Comparison of ENCODE assay signal across 19 mouse cellular contexts in the genomic region with DNA sequence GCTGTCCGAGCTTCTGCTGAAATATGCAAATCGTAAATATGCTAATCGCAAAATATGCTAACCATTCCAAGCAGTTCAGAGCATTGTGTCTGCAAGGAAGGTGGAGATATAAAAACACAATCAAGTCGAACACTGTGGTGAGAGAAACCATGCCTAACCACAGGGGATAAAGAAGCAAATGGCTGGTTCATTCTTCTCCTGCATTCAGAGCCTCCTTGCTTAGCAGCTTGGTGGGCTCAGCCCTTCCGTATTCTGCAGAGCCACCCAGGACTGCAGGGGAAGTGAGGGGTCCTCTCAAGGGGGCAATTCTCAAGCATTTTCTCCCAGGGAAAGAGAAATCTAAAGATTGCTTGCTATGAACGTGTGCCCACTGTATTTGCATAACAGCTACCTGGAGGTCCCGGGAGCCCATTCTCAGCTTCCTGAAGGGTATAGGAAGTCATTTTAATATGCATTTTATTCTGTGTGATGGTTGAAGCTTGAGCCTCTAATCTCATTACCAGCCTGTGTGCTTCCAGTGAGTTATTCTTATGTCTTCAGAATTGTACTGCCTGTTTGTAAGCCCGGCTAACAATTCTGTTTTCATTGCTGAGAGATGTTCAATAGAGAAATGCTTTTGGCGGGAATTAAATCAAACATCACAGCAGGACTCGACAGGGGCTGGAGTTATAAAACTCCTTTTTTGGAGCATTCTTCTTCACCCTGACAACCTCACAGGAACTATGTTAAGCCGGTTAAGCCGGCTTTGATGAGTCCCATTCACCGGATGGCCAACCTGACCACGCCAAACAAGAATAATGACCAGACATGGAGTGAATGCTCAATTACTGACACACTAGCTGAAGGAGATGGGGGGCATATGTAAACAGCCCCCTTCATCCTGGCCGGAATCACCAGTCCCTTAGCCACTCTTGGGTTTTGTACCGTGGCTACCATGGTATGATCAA. TPM values are rescaled to one million over a fixed set of nuclear protein-coding genes. Genes with fewer than 3 reads are reported as not detected.
DNase-seq lines count a peak whose midpoint lies in the region; ATAC-seq and TF ChIP-seq lines count a peak whose summit lies in the region.
"Had no signal": no experiment of that assay in that cellular context is flagged by ENCODE, and none has a peak within 500 bp of the region (broad histone marks: within the 10 kb centered on the region; RNA-seq: fewer than 3 reads in every experiment).

No protein-coding gene starts in this region.

- intact Hi-C loops in heart, postnatal 14 days (cut with DNase I): no loop called here

- peaks cover 6% of the 10 kb centered on the region for H3K4me1 ChIP-seq in forebrain, embryonic 16.5 days (replicated peaks; ENCODE audit: control insufficient read depth, insufficient read depth, low read length)
- H3K4me1 ChIP-seq in midbrain, embryonic 11.5 days (ENCODE audit: control insufficient read depth, insufficient read depth, low read length): peaks cover 16% of the 10 kb centered on the region
- peaks cover 16% of the 10 kb centered on the region for H3K4me1 ChIP-seq in neural tube, embryonic 15.5 days
- no peaks in the 10 kb centered on the region for H3K4me1 ChIP-seq in liver, embryonic 11.5 days (replicated peaks; ENCODE audit: control insufficient read depth, insufficient read depth, low read length)
- no peaks in the 10 kb centered on the region for H3K4me1 ChIP-seq in cerebellum, adult 2 months (ENCODE audit: control insufficient read depth, insufficient read depth, low read length)
- H3K4me1 ChIP-seq in heart, embryonic 11.5 days (ENCODE audit: control insufficient read depth, insufficient read depth, low read length): no peaks in the 10 kb centered on the region
- H3K4me1 ChIP-seq: embryonic facial prominence, embryonic 12.5 days; megakaryocyte, embryonic 14.5 days had no signal

- H3K27ac ChIP-seq in forebrain, embryonic 16.5 days (ENCODE audit: low read length): no peak overlapping the region
- H3K27ac ChIP-seq in midbrain, embryonic 11.5 days (ENCODE audit: low read depth, low read length): peak overlapping the region; percentile 54; the same call in 1 of the 2 replicates
- peak overlapping the region; percentile 60 for H3K27ac ChIP-seq in neural tube, embryonic 15.5 days (replicated peaks)
- H3K27ac ChIP-seq in liver, embryonic 11.5 days (ENCODE audit: low read depth, low read length): no peak overlapping the region
- H3K27ac ChIP-seq in cerebellum, adult 2 months (ENCODE audit: insufficient read depth, low read length): no peak overlapping the region
- no peak overlapping the region for H3K27ac ChIP-seq in heart, embryonic 11.5 days (ENCODE audit: low read depth, low read length)
- H3K27ac ChIP-seq: embryonic facial prominence, embryonic 12.5 days; gastrocnemius, adult 2 months; lung, embryonic 15.5 days had no signal

- H3K4me3 ChIP-seq in forebrain, embryonic 16.5 days (replicated peaks; ENCODE audit: low read length): no peak overlapping the region
- no peak overlapping the region for H3K4me3 ChIP-seq in midbrain, embryonic 11.5 days (ENCODE audit: low read depth, low read length)
- H3K4me3 ChIP-seq in neural tube, embryonic 15.5 days (replicated peaks): no peak overlapping the region
- no peak overlapping the region for H3K4me3 ChIP-seq in liver, embryonic 11.5 days (ENCODE audit: low read depth, low read length)
- H3K4me3 ChIP-seq in cerebellum, adult 2 months (replicated peaks; ENCODE audit: insufficient read depth, low read depth, low read length): no peak overlapping the region
- no peak overlapping the region for H3K4me3 ChIP-seq in heart, embryonic 11.5 days (ENCODE audit: low read depth, low read length)
- H3K4me3 ChIP-seq: embryonic facial prominence, embryonic 12.5 days; gastrocnemius, adult 2 months; lung, embryonic 15.5 days; megakaryocyte, embryonic 14.5 days had no signal

- no peaks in the 10 kb centered on the region for H3K9me3 ChIP-seq in forebrain, embryonic 16.5 days (ENCODE audit: control insufficient read depth, low read length)
- H3K9me3 ChIP-seq in midbrain, embryonic 11.5 days (ENCODE audit: control insufficient read depth, low read length): peaks cover 2% of the 10 kb centered on the region; the same call in 1 of the 2 replicates
- H3K9me3 ChIP-seq in neural tube, embryonic 15.5 days (replicated peaks): no peaks in the 10 kb centered on the region
- 0 out of 2 replicates have a peak, but pooled peaks cover 2% of the 10 kb centered on the region for H3K9me3 ChIP-seq in liver, embryonic 11.5 days (ENCODE audit: control insufficient read depth, low read length)
- peaks cover 4% of the 10 kb centered on the region; the same call in 1 of the 2 replicates for H3K9me3 ChIP-seq in heart, embryonic 11.5 days (replicated peaks; ENCODE audit: control insufficient read depth, low read length)
- H3K9me3 ChIP-seq: embryonic facial prominence, embryonic 12.5 days; lung, embryonic 15.5 days had no signal

- peak; percentile 57 for ATAC-seq in forebrain, embryonic 16.5 days
- ATAC-seq in midbrain, embryonic 11.5 days (ENCODE audit: low FRiP score): peak; percentile 81
- ATAC-seq in neural tube, embryonic 15.5 days (ENCODE audit: low FRiP score): peak; percentile 76
- no peak for ATAC-seq in liver, embryonic 11.5 days (replicated peaks; ENCODE audit: low FRiP score)
- ATAC-seq in heart, embryonic 11.5 days (replicated peaks; ENCODE audit: insufficient number of reproducible peaks, low FRiP score, low TSS enrichment): no peak
- ATAC-seq: intestine, postnatal 0 days had no signal

- TF ChIP-seq CTCF in cerebellum, adult 2 months (IDR thresholded peaks at IDR 0.05; ENCODE audit: borderline replicate concordance, insufficient read depth, low read depth, low read length): no peak

- 0 out of 2 replicates have a peak overlapping the region, but pooled peaks have one; percentile 3 for H3K4me2 ChIP-seq in forebrain, embryonic 16.5 days (ENCODE audit: low read length)
- H3K4me2 ChIP-seq in midbrain, embryonic 11.5 days: peak overlapping the region; percentile 19
- H3K4me2 ChIP-seq in neural tube, embryonic 15.5 days: peak overlapping the region; percentile 35
- H3K4me2 ChIP-seq in liver, embryonic 11.5 days: no peak overlapping the region
- H3K4me2 ChIP-seq in heart, embryonic 11.5 days: no peak overlapping the region
- H3K4me2 ChIP-seq: embryonic facial prominence, embryonic 12.5 days; lung, embryonic 15.5 days had no signal

- no peaks in the 10 kb centered on the region for H3K27me3 ChIP-seq in forebrain, embryonic 16.5 days (replicated peaks; ENCODE audit: control insufficient read depth, insufficient read depth, low read length)
- H3K27me3 ChIP-seq in midbrain, embryonic 11.5 days (ENCODE audit: control insufficient read depth, insufficient read depth, low read length): peaks cover 2% of the 10 kb centered on the region; the same call in 1 of the 2 replicates
- H3K27me3 ChIP-seq in neural tube, embryonic 15.5 days (replicated peaks): no peaks in the 10 kb centered on the region
- no peaks in the 10 kb centered on the region for H3K27me3 ChIP-seq in liver, embryonic 11.5 days (replicated peaks; ENCODE audit: control insufficient read depth, insufficient read depth, low read length)
- H3K27me3 ChIP-seq in cerebellum, adult 2 months (ENCODE audit: control insufficient read depth, insufficient read depth, low read length): no peaks in the 10 kb centered on the region
- H3K27me3 ChIP-seq in heart, embryonic 11.5 days (ENCODE audit: control insufficient read depth, insufficient read depth, low read length): no peaks in the 10 kb centered on the region
- H3K27me3 ChIP-seq: embryonic facial prominence, embryonic 12.5 days; lung, embryonic 15.5 days had no signal

- H3K36me3 ChIP-seq in forebrain, embryonic 16.5 days (ENCODE audit: control insufficient read depth, insufficient read depth): no peaks in the 10 kb centered on the region
- H3K36me3 ChIP-seq in midbrain, embryonic 11.5 days (ENCODE audit: control insufficient read depth, insufficient read depth, low read length): no peaks in the 10 kb centered on the region
- H3K36me3 ChIP-seq in neural tube, embryonic 15.5 days: no peaks in the 10 kb centered on the region
- no peaks in the 10 kb centered on the region for H3K36me3 ChIP-seq in liver, embryonic 11.5 days (ENCODE audit: control insufficient read depth, insufficient read depth, low read length)
- H3K36me3 ChIP-seq in heart, embryonic 11.5 days (ENCODE audit: control insufficient read depth, insufficient read depth, low read length): no peaks in the 10 kb centered on the region
- H3K36me3 ChIP-seq: embryonic facial prominence, embryonic 12.5 days; lung, embryonic 15.5 days had no signal

- peak; percentile 75 for DNase-seq in heart, adult 11 months
- no peak for DNase-seq in heart, postnatal 14 days
- DNase-seq in midbrain, embryonic 11.5 days (ENCODE audit: low spot score, missing footprints): peak; percentile 93
- no peak for DNase-seq in liver, embryonic 11.5 days (ENCODE audit: low spot score)
- DNase-seq in cerebellum, adult 2 months: no peak
- DNase-seq: adrenal gland, postnatal 36 days; cerebellum, postnatal 10 days; gastrocnemius, adult 2 months; heart, postnatal 10 days; kidney, postnatal 14 days; layer of hippocampus, adult 9-11 months; right cerebral cortex, adult 18-20 months had no signal

- 0 out of 2 replicates have a peak overlapping the region, but pooled peaks have one; percentile 0 for H3K9ac ChIP-seq in forebrain, embryonic 16.5 days (replicated peaks; ENCODE audit: low read depth, low read length)
- peak overlapping the region; percentile 33; the same call in 1 of the 2 replicates for H3K9ac ChIP-seq in midbrain, embryonic 11.5 days (ENCODE audit: low read length)
- H3K9ac ChIP-seq in neural tube, embryonic 15.5 days (replicated peaks): no peak overlapping the region
- H3K9ac ChIP-seq in liver, embryonic 11.5 days (ENCODE audit: low read depth, low read length): no peak overlapping the region
- H3K9ac ChIP-seq in heart, embryonic 11.5 days (ENCODE audit: low read depth, low read length): no peak overlapping the region
- H3K9ac ChIP-seq: embryonic facial prominence, embryonic 12.5 days; lung, embryonic 15.5 days had no signal

- TF ChIP-seq POLR2A in cerebellum, adult 2 months (IDR thresholded peaks at IDR 0.05; ENCODE audit: borderline replicate concordance, insufficient read depth, low read length): no peak

- WGBS in forebrain, embryonic 16.5 days: 20% methylated on average over 16 of the region's 16 CpGs
- 16% methylated on average over 16 of the region's 16 CpGs for WGBS in midbrain, embryonic 11.5 days
- 30% methylated on average over 16 of the region's 16 CpGs for WGBS in neural tube, embryonic 15.5 days
- 67% methylated on average over 16 of the region's 16 CpGs for WGBS in liver, embryonic 11.5 days
- WGBS in cerebellum, adult 2 months: 32% methylated on average over 16 of the region's 16 CpGs
- 70% methylated on average over 16 of the region's 16 CpGs for WGBS in heart, embryonic 11.5 days (ENCODE audit: insufficient replicate concordance)

RNA-seq across cellular contexts. Expression of a gene that starts 16.9 kb away (rescaled TPM):
- 10 to 100 TPM; 18.8 TPM for total RNA-seq in heart, postnatal 14 days (2021)
- 5.2 and 10.0 TPM in 2 replicates for polyA plus RNA-seq in forebrain, embryonic 16.5 days (2015; fragmentation: Nextera tagmentation; extraction: Ambion mirVana)
- 7.0 and 7.4 TPM in 2 replicates for polyA plus RNA-seq in midbrain, embryonic 11.5 days (2014; fragmentation: Nextera tagmentation; extraction: Ambion mirVana)
- 8.9 and 9.8 TPM in 2 replicates for polyA plus RNA-seq in neural tube, embryonic 15.5 days (2015; fragmentation: Nextera tagmentation; extraction: Ambion mirVana)
- 11.7 and 13.1 TPM in 2 replicates for polyA plus RNA-seq in liver, embryonic 11.5 days (2014; fragmentation: Nextera tagmentation; extraction: Ambion mirVana)
- 5.1 and 5.7 TPM in 2 replicates for polyA plus RNA-seq in cerebellum, adult 2 months (2012; rRNA removed)
- 14.4 and 16.6 TPM in 2 replicates for polyA plus RNA-seq in heart, embryonic 11.5 days (2014; fragmentation: Nextera tagmentation; extraction: Ambion mirVana)

Comparison
In these comparisons a context has a peak if more than half of its experiments do, and no peak if none do; other contexts are left out.
1. DNase-seq: peak in heart, adult 11 months (single experiment) and midbrain, embryonic 11.5 days (single experiment); none in heart, postnatal 14 days (0 of 2), liver, embryonic 11.5 days (single experiment) and cerebellum, adult 2 months (0 of 2).
2. ATAC-seq: peak in forebrain, embryonic 16.5 days (single experiment), midbrain, embryonic 11.5 days (single experiment) and neural tube, embryonic 15.5 days (single experiment); none in liver, embryonic 11.5 days (single experiment) and heart, embryonic 11.5 days (single experiment).
3. H3K27ac ChIP-seq: peak in midbrain, embryonic 11.5 days (single experiment) and neural tube, embryonic 15.5 days (single experiment); none in forebrain, embryonic 16.5 days (single experiment), liver, embryonic 11.5 days (single experiment), cerebellum, adult 2 months (single experiment) and heart, embryonic 11.5 days (single experiment).
4. H3K4me2 ChIP-seq: peak in forebrain, embryonic 16.5 days (single experiment), midbrain, embryonic 11.5 days (single experiment) and neural tube, embryonic 15.5 days (single experiment); none in liver, embryonic 11.5 days (single experiment) and heart, embryonic 11.5 days (single experiment).
5. H3K9ac ChIP-seq: peak in forebrain, embryonic 16.5 days (single experiment) and midbrain, embryonic 11.5 days (single experiment); none in neural tube, embryonic 15.5 days (single experiment), liver, embryonic 11.5 days (single experiment) and heart, embryonic 11.5 days (single experiment).